Mouse (Mus musculus): ENCODE results near the gene Acsl3. TPM values are rescaled to one million over a fixed set of nuclear protein-coding genes. Genes with fewer than 3 reads are reported as not detected.

The Acsl3 gene
- polyA plus RNA-seq, 1 experiment from 2014 or later: 66.5 TPM

Other genes with a start within 250 kb of the Acsl3 start
- 96.3 and 99.3 TPM in 2 replicates for gene Farsb, start 168.9 kb upstream of the Acsl3 start, polyA plus RNA-seq (2015; fragmentation: Nextera tagmentation; extraction: Ambion mirVana)
- gene Mogat1, start 146.8 kb upstream of the Acsl3 start, polyA plus RNA-seq (2015; fragmentation: Nextera tagmentation; extraction: Ambion mirVana): not detected in 2 replicates
- 0.07 TPM in 1 of 2 replicates, not detected in the other for gene BC035947, start 145.7 kb upstream of the Acsl3 start, polyA plus RNA-seq (2015; fragmentation: Nextera tagmentation; extraction: Ambion mirVana)
- gene Utp14b, start 213 bp downstream of the Acsl3 start, polyA plus RNA-seq (2015; fragmentation: Nextera tagmentation; extraction: Ambion mirVana): 1.7 and 2.0 TPM in 2 replicates
- gene Kcne4, start 158.9 kb downstream of the Acsl3 start, polyA plus RNA-seq (2015; fragmentation: Nextera tagmentation; extraction: Ambion mirVana): 4.1 and 4.2 TPM in 2 replicates